Mouse (Mus musculus) lung, postnatal 25 days (tissue): Measurements from ENCODE around the gene Fermt2.
"Not testable (repeated sequence)": the region's sequence is repeated elsewhere in the genome, so short reads cannot be mapped to it uniquely, and the experiment has no call there.

Experiments
- DNase-seq: peaks from one replicate; pipeline ENCODE4 v3.0.0; 2022; ENCODE audit warnings: low spot score

Fermt2 gene

GRCm38 (mm10) chr14:45507923-45508322, 22.0 kb downstream of the Fermt2 start:
- peak; percentile 69 for DNase-seq

GRCm38 (mm10) chr14:45507447-45507846, 22.5 kb downstream of the Fermt2 start:
- DNase-seq = no peak

- peak; percentile 55 for DNase-seq
Observed at GRCm38 (mm10) chr14:45507032-45507431, 22.9 kb downstream of the Fermt2 start.

- no peak for DNase-seq
Observed at GRCm38 (mm10) chr14:45506165-45506564, 23.8 kb downstream of the Fermt2 start.

GRCm38 (mm10) chr14:45504422-45505113, 25.4 kb downstream of the Fermt2 start:
- DNase-seq = no peak

GRCm38 (mm10) chr14:45503934-45504333, 26.0 kb downstream of the Fermt2 start:
- no peak for DNase-seq

GRCm38 (mm10) chr14:45500052-45500451, 29.9 kb downstream of the Fermt2 start:
- no peak for DNase-seq

GRCm38 (mm10) chr14:45497116-45497515, 32.8 kb downstream of the Fermt2 start:
- no peak for DNase-seq

- not testable (repeated sequence) for DNase-seq
Observed at GRCm38 (mm10) chr14:45495810-45496209, 34.1 kb downstream of the Fermt2 start.

GRCm38 (mm10) chr14:45493891-45494290, 36.0 kb downstream of the Fermt2 start:
- DNase-seq = no peak

- DNase-seq = no peak
Observed at GRCm38 (mm10) chr14:45492668-45493067, 37.2 kb downstream of the Fermt2 start.

- peak; percentile 64 for DNase-seq
Observed at GRCm38 (mm10) chr14:45492038-45492437, 37.9 kb downstream of the Fermt2 start.

- DNase-seq = not testable (repeated sequence)
Observed at GRCm38 (mm10) chr14:45487201-45487600, 42.7 kb downstream of the Fermt2 start.

GRCm38 (mm10) chr14:45483361-45483760, 46.6 kb downstream of the Fermt2 start:
- DNase-seq = not testable (repeated sequence)

GRCm38 (mm10) chr14:45478977-45479806, 50.7 kb downstream of the Fermt2 start:
- DNase-seq = no peak

- no peak for DNase-seq
Observed at GRCm38 (mm10) chr14:45478515-45478914, 51.4 kb downstream of the Fermt2 start.

- peak; percentile 78 for DNase-seq
Observed at GRCm38 (mm10) chr14:45477651-45478050, 52.3 kb downstream of the Fermt2 start.

GRCm38 (mm10) chr14:45476990-45477389, 52.9 kb downstream of the Fermt2 start:
- no peak for DNase-seq

- DNase-seq = no peak
Observed at GRCm38 (mm10) chr14:45472536-45472935, 57.4 kb downstream of the Fermt2 start.

GRCm38 (mm10) chr14:45469446-45469845, 60.5 kb downstream of the Fermt2 start:
- no peak for DNase-seq

- not testable (repeated sequence) for DNase-seq
Observed at GRCm38 (mm10) chr14:45466371-45466770, 63.5 kb downstream of the Fermt2 start.

- no peak for DNase-seq
Observed at GRCm38 (mm10) chr14:45464036-45465035, 65.6 kb downstream of the Fermt2 start.
